Mouse (Mus musculus) lung, adult 2 months (tissue): ENCODE measurements around the gene Hspbap1.

Experiments used
- CTCF ChIP-seq: fragments of 200-500 bp; IDR thresholded peaks from 2 replicates; pipeline ENCODE4 v1.5.1; 2011; ENCODE audit warnings: mild to moderate bottlenecking, low read length, control low read depth; ENCODE audit not compliant: insufficient read depth
- POLR2A ChIP-seq: fragments of 200-500 bp; IDR thresholded peaks from 2 replicates; pipeline ENCODE4 v1.6.1; 2011; ENCODE audit warnings: low read depth, mild to moderate bottlenecking, control low read depth, low read length, borderline replicate concordance; ENCODE audit errors: extremely low read depth

- TF ChIP-seq POLR2A = no peak
- TF ChIP-seq CTCF = no peak
Observed at GRCm38 (mm10) chr16:35738096-35738767, 31.9 kb upstream of the Hspbap1 start.
